Mouse (Mus musculus) myocyte (in vitro differentiated cells): ENCODE measurements around the gene Csnk1e.

Source experiments
- CEBPB ChIP-seq: IDR thresholded peaks from 2 replicates; pipeline ENCODE4 v1.6.1; 2011; ENCODE audit warnings: mild to moderate bottlenecking, moderate library complexity; ENCODE audit not compliant: poor library complexity, insufficient read depth, severe bottlenecking
- E2F4 ChIP-seq: IDR thresholded peaks from one replicate; pipeline ENCODE4 v1.6.1; 2011; ENCODE audit warnings: mild to moderate bottlenecking, control low read depth, moderate library complexity; ENCODE audit not compliant: insufficient read depth
- MAX ChIP-seq: IDR thresholded peaks from one replicate; pipeline ENCODE4 v1.6.1; 2011; ENCODE audit warnings: low read depth, mild to moderate bottlenecking, control low read depth
- MYOD1 ChIP-seq, 3 experiments: IDR thresholded peaks; one replicate each; pipeline ENCODE4 v1.6.1; 2011; ENCODE audit warnings: control low read depth in 2 of 3, low read depth in 2 of 3, mild to moderate bottlenecking in 2 of 3, moderate library complexity in 1 of 3; ENCODE audit not compliant: insufficient read length in 2 of 3, control insufficient read depth in 1 of 3
- MYOG ChIP-seq, 3 experiments: IDR thresholded peaks; one replicate each; pipeline ENCODE4 v1.6.1; 2011; ENCODE audit warnings: control low read depth in 2 of 3, low read depth in 2 of 3, mild to moderate bottlenecking in 2 of 3; ENCODE audit not compliant: insufficient read length in 2 of 3, control insufficient read depth in 1 of 3, insufficient read depth in 1 of 3
- POLR2A ChIP-seq: IDR thresholded peaks from one replicate; pipeline ENCODE4 v1.6.1; 2011; ENCODE audit warnings: low read depth, mild to moderate bottlenecking, control low read depth, moderate library complexity; ENCODE audit not compliant: insufficient read length
- POLR2AphosphoS2 ChIP-seq: IDR thresholded peaks from one replicate; pipeline ENCODE4 v1.6.1; 2011; ENCODE audit warnings: low read depth, control low read depth; ENCODE audit not compliant: insufficient read length
- SRF ChIP-seq: IDR thresholded peaks from one replicate; pipeline ENCODE4 v1.6.1; 2011; ENCODE audit warnings: low read depth; ENCODE audit not compliant: control insufficient read depth, insufficient read length
- TCF12 ChIP-seq: IDR thresholded peaks from one replicate; pipeline ENCODE4 v1.6.1; 2011; ENCODE audit warnings: mild to moderate bottlenecking, control low read depth; ENCODE audit not compliant: poor library complexity, insufficient read depth, severe bottlenecking
- TCF3 ChIP-seq: IDR thresholded peaks from one replicate; pipeline ENCODE4 v1.6.1; 2011; ENCODE audit warnings: low read depth, control low read depth; ENCODE audit not compliant: insufficient read length
- USF1 ChIP-seq: IDR thresholded peaks from one replicate; pipeline ENCODE4 v1.6.1; 2011; ENCODE audit warnings: low read depth, mild to moderate bottlenecking, control low read depth, moderate library complexity

- TF ChIP-seq POLR2A (no peak), USF1 (no peak), E2F4 (no peak), POLR2AphosphoS2 (no peak), MYOG (IDR thresholded peaks at IDR 0.05; ENCODE audit: control insufficient read depth in 1 of 3, insufficient read depth in 1 of 3, insufficient read length in 2 of 3, low read depth in 2 of 3) (no peak), MYOD1 (IDR thresholded peaks at IDR 0.05; ENCODE audit: control insufficient read depth in 1 of 3, insufficient read length in 2 of 3, low read depth in 2 of 3) (no peak), MAX (no peak), TCF12 (no peak), CEBPB (no peak), SRF (no peak), TCF3 (no peak)
Measured at GRCm38 (mm10) chr15:79443856-79444410, 11.4 kb downstream of the Csnk1e start.
